Mouse (Mus musculus) Muller cell, postnatal 12 days (primary cell): Measurements from ENCODE around the gene Rasgrp1.

Experiments used
- DNase-seq: peaks from one replicate; pipeline ENCODE4 v3.0.0-alpha.2; 2015; ENCODE audit errors: inconsistent ontology term

The Rasgrp1 gene

GRCm38 (mm10) chr2:117249255-117250000 is 93.4 kb downstream of the Rasgrp1 start, which contains the start of gene Fam98b:
Gene Fam98b, plus strand, starts transcription at chr2:117249739.
- DNase-seq, result peak; percentile 94

GRCm38 (mm10) chr2:117241953-117242352 is 100.8 kb downstream of the Rasgrp1 start:
- no peak for DNase-seq

- DNase-seq, result peak; percentile 88
These were observed 111.5 kb downstream of the Rasgrp1 start for GRCm38 (mm10) chr2:117231257-117231656.

DNA sequence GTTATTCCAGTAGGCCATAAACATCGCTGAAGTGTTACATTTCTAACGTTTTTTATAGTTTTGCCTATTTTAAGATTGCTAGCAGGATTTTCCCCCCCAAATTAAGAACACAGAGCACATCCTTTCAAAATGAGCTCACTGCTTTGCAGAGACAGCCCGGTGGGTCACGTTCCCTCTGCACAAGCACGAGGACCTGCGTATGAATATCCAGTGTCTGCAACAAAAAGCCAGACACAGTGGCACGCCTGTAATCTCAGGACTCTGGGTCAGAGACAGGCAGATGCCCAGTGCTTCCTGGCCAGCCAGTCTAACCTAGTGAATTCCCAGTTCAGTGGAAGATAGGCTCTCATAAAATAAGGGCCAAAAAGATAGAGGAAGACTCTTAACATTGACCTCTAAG is 112.5 kb downstream of the Rasgrp1 start:
- no peak for DNase-seq
